Comparison of ENCODE assay signal across 9 mouse cellular contexts in genomic region chr3:64842299-64842698, GRCm38 (mm10). TPM values are rescaled to one million over a fixed set of nuclear protein-coding genes. Genes with fewer than 3 reads are reported as not detected.
DNase-seq lines count a peak whose midpoint lies in the region; ATAC-seq and TF ChIP-seq lines count a peak whose summit lies in the region.
"Had no signal": no experiment of that assay in that cellular context is flagged by ENCODE, and none has a peak within 500 bp of the region (broad histone marks: within the 10 kb centered on the region; RNA-seq: fewer than 3 reads in every experiment).

No protein-coding gene starts in this region.

- no peaks in the 10 kb centered on the region for H3K4me1 ChIP-seq in liver, embryonic 11.5 days (replicated peaks; ENCODE audit: control insufficient read depth, insufficient read depth, low read length)

- CTCF ChIA-PET in Patski (lab: Charles Lee), result interaction anchor here (1.2 to 1.6 kb wide), 4 partner anchors 9 to 15 kb away, joined by 3 to 6 read pairs (median 4); no protein-coding TSS in a partner anchor

- in situ Hi-C loops in Patski (cut with MboI; ENCODE audit: low pct_unique_long_range_greater_than_20kb), result no loop called here

- DNase-seq in liver, result peak; percentile 20
- no peak for DNase-seq in liver, embryonic 11.5 days (ENCODE audit: low spot score)
- peak; percentile 19 for DNase-seq in Patski (ENCODE audit: low read depth, low spot score)
- peak; percentile 30 to 65 for DNase-seq in cerebellum, postnatal 4 days (ENCODE audit: low spot score in 2 of 2)
- peak; percentile 50 to 67 for DNase-seq in heart, postnatal 10 days
- DNase-seq in left cerebral cortex, adult 18-20 months (ENCODE audit: low spot score in 2 of 2), result peak; percentile 48 to 51
- DNase-seq in spleen, postnatal 36 days (ENCODE audit: low spot score in 2 of 2), result no peak

- ATAC-seq in liver, embryonic 11.5 days (replicated peaks; ENCODE audit: low FRiP score), result no peak
- ATAC-seq in Patski, result peak; percentile 65

- no peak overlapping the region for H3ac ChIP-seq in myocyte (ENCODE audit: control insufficient read depth, insufficient read length)

- no peaks in the 10 kb centered on the region for H3K79me2 ChIP-seq in myocyte (ENCODE audit: control insufficient read depth, insufficient read depth)

- TF ChIP-seq POLR2A in myocyte (IDR thresholded peaks at IDR 0.05; ENCODE audit: insufficient read length, low read depth), result no peak

- H3K27me3 ChIP-seq in liver, embryonic 11.5 days (replicated peaks; ENCODE audit: control insufficient read depth, insufficient read depth, low read length), result no peaks in the 10 kb centered on the region
- H3K27me3 ChIP-seq in Patski, result peaks cover 19% of the 10 kb centered on the region
- H3K27me3 ChIP-seq in myocyte (ENCODE audit: control insufficient read depth, insufficient read depth, insufficient read length), result no peaks in the 10 kb centered on the region

- no peak overlapping the region for H3K9ac ChIP-seq in liver, embryonic 11.5 days (ENCODE audit: low read depth, low read length)

- no peaks in the 10 kb centered on the region for H3K36me3 ChIP-seq in liver, embryonic 11.5 days (ENCODE audit: control insufficient read depth, insufficient read depth, low read length)
- H3K36me3 ChIP-seq in myocyte (ENCODE audit: control insufficient read depth, insufficient read depth), result no peaks in the 10 kb centered on the region

- H3K9me3 ChIP-seq in liver, embryonic 11.5 days (ENCODE audit: control insufficient read depth, low read length), result no peaks in the 10 kb centered on the region

- H3K27ac ChIP-seq in liver, embryonic 11.5 days (ENCODE audit: low read depth, low read length), result no peak overlapping the region

- intact Hi-C loops in heart, postnatal 10 days (cut with DNase I), result no loop called here

- peak; percentile 84 for TF ChIP-seq CTCF in Patski (IDR thresholded peaks at IDR 0.05)

- H3K4me2 ChIP-seq in liver, embryonic 11.5 days, result no peak overlapping the region
- H3K4me2 ChIP-seq in myocyte (ENCODE audit: low read depth), result no peak overlapping the region

- WGBS in liver, embryonic 11.5 days, result 4% methylated on average over 4 of the region's 4 CpGs

- H3K4me3 ChIP-seq in liver, embryonic 11.5 days (ENCODE audit: low read depth, low read length), result no peak overlapping the region
- H3K4me3 ChIP-seq in myocyte, result no peak overlapping the region
- H3K4me3 ChIP-seq: erythroblast, embryonic 14.5 days had no signal

- POLR2A ChIA-PET in Patski (lab: Charles Lee), result no interaction called here

TF ChIP-seq in myocyte, 11 proteins besides CTCF, POLR2A, EP300 and RAD21:
- TF ChIP-seq MYOD1 (IDR thresholded peaks at IDR 0.05; ENCODE audit: control insufficient read depth in 1 of 3, insufficient read length in 2 of 3, low read depth in 2 of 3) (no peak), USF1 (IDR thresholded peaks at IDR 0.05; ENCODE audit: low read depth) (peak; percentile 48), MYOG (IDR thresholded peaks at IDR 0.05; ENCODE audit: control insufficient read depth in 1 of 3, insufficient read depth in 1 of 3, insufficient read length in 2 of 3, low read depth in 2 of 3) (no peak), REST (IDR thresholded peaks at IDR 0.05; ENCODE audit: insufficient read depth, insufficient read length) (no peak), CEBPB (IDR thresholded peaks at IDR 0.05; ENCODE audit: insufficient read depth, poor library complexity, severe bottlenecking) (no peak), POLR2AphosphoS2 (IDR thresholded peaks at IDR 0.05; ENCODE audit: insufficient read length, low read depth) (no peak), E2F4 (IDR thresholded peaks at IDR 0.05; ENCODE audit: insufficient read depth) (no peak), SRF (IDR thresholded peaks at IDR 0.05; ENCODE audit: control insufficient read depth, insufficient read length, low read depth) (no peak)

RNA-seq across cellular contexts. Expression of gene Vmn2r7, which starts 2.3 kb away (rescaled TPM):
- not detected in 2 replicates for polyA plus RNA-seq in liver, embryonic 11.5 days (2014; fragmentation: Nextera tagmentation; extraction: Ambion mirVana)
- polyA plus RNA-seq in Patski (2021) (not detected), myocyte (2012; fragmentation: generic; extraction: Trizol) (not detected)
- not detected for total RNA-seq in heart, postnatal 10 days (2021)
- total RNA-seq in left cerebral cortex, adult 18-20 months (2021), result not detected
- polyA plus RNA-seq: erythroblast, embryonic 14.5 days had no signal

Comparison
In these comparisons a context has a peak if more than half of its experiments do, and no peak if none do; other contexts are left out.
1. DNase-seq: peak in liver (single experiment), Patski (single experiment), cerebellum, postnatal 4 days (2 of 2), heart, postnatal 10 days (2 of 2) and left cerebral cortex, adult 18-20 months (2 of 2); none in liver, embryonic 11.5 days (single experiment) and spleen, postnatal 36 days (0 of 2).